Mouse (Mus musculus) spleen, embryonic (tissue): ENCODE results near the gene Kctd18.

Source experiments
- CTCF ChIA-PET: fragments of 350-600 bp; sonication (Branson Sonifier 250); formaldehyde crosslinking; loops from one replicate; lab custom pipeline; 2022; lab: Charles Lee

Kctd18 gene

GRCm38 (mm10) chr1:57905912-57906311 lies 112.8 kb downstream of the Kctd18 start:
- CTCF ChIA-PET: no interaction called here
